Mouse (Mus musculus): ENCODE measurements at regions not wholly inside any gene's neighbourhood (a gene's known extent, or its start where the extent isn't known, plus 50 kb on each side); places are given as distances from the start of the nearest gene placed in this dataset.

DNA sequence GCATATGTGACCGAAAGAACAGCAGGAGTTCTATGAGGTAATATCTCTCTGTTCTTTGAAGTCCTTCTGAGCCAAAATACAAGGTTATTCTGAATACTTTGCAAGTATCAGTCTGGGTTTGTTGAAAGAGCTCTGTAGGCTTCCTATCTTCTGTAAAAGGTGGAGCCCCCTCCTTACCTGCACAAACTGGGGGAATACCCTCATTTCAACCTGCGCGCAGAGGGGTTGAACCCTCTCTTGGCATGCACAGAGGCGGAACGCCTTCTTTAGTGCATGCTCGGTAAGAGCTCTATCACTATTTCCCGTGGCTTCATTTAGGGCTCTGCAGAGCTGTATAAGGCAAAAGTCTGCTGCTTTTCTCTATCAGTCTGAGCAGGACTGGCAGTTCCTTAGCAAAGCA lies 113.0 kb upstream of the Klf3 start:
- Histone ChIP-seq H3K4me1 (ENCODE audit: control insufficient read depth, insufficient read depth, low read length) (peaks cover 1% of the 10 kb centered on the region), H3K27me3 (ENCODE audit: control insufficient read depth, insufficient read depth, low read length, poor library complexity, severe bottlenecking) (no peaks in the 10 kb centered on the region), H3K4me3 (ENCODE audit: low read depth, low read length) (no peak overlapping the region), H3K27ac (ENCODE audit: insufficient read depth, low read length) (no peak overlapping the region), H3K9ac (ENCODE audit: low read depth, poor library complexity, severe bottlenecking) (no peak overlapping the region), H3K36me3 (ENCODE audit: control insufficient read depth, insufficient read depth, low read length, poor library complexity, severe bottlenecking) (no peaks in the 10 kb centered on the region), H3K9me3 (replicated peaks; ENCODE audit: control insufficient read depth, insufficient read depth, low read length, poor library complexity, severe bottlenecking) (no peaks in the 10 kb centered on the region; the same call in 1 of the 2 replicates)
- TF ChIP-seq CTCF (IDR thresholded peaks at IDR 0.05; ENCODE audit: low read depth, low read length) (no peak), POLR2A (IDR thresholded peaks at IDR 0.05; ENCODE audit: insufficient read depth, low read length) (no peak), EP300 (IDR thresholded peaks at IDR 0.05; ENCODE audit: insufficient read depth, low read depth, low read length) (no peak)

DNA sequence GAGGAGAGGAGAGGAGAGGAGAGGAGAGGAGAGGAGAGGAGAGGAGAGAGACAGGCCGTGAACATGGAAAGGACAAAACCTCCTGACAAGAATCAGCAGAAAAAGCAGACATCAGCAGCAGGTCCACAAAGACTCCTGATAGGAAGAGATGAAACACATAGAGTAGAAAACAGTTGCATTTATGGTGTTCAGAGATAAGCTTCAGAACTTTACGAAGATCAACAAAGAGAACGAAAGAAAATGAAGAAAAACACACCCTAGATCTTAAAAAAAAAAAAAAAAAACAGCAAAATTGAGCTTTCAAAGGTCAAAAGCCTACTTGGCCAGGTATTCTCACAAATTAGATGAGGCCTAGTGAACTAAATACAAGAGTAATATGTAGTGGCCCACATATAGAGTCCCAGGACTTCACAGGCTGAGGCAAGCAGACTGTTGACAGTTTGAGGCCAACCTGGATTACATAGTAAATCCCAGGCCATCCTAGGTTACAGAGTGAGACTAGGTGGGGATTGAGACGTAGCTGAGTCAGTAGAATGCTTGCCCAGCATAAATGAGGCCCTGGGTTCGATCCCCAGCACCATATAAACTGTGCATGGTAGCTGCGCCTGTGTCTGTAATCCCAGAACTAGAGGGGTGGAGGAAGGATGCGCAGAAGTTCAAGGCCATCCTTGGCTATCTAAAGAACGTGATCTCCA lies 111.6 kb upstream of the Klf3 start:
- Histone ChIP-seq H3K27ac (ENCODE audit: insufficient read depth, low read length) (no peak overlapping the region), H3K4me3 (ENCODE audit: low read depth, low read length) (no peak overlapping the region)
- TF ChIP-seq EP300 (IDR thresholded peaks at IDR 0.05; ENCODE audit: insufficient read depth, low read depth, low read length) = no peak

DNA sequence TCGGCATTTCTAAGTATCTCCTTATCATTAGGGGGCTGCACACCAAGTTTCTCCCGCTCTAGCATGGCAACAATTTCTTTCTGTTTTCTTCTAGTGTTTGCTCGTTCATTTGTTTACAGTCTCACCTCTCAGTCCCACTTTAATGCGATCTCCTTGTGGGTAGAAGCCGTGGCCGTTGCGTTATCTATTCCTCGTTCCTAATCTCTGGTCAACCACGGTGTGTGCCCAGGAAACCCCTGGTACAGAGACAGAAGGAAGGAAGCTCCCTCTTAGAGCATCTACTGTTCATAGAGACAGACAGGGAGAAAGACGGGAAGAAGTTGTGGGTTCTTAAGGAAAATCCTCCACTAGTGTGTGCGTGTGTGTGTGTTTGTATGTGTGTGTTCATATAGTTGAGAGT lies 110.9 kb upstream of the Klf3 start:
- Histone ChIP-seq H3K27me3 (ENCODE audit: control insufficient read depth, insufficient read depth, low read length, poor library complexity, severe bottlenecking) (no peaks in the 10 kb centered on the region), H3K27ac (ENCODE audit: insufficient read depth, low read length) (no peak overlapping the region), H3K9ac (ENCODE audit: low read depth, poor library complexity, severe bottlenecking) (no peak overlapping the region), H3K36me3 (ENCODE audit: control insufficient read depth, insufficient read depth, low read length, poor library complexity, severe bottlenecking) (no peaks in the 10 kb centered on the region), H3K4me1 (ENCODE audit: control insufficient read depth, insufficient read depth, low read length) (peaks cover 1% of the 10 kb centered on the region), H3K4me3 (ENCODE audit: low read depth, low read length) (no peak overlapping the region), H3K9me3 (replicated peaks; ENCODE audit: control insufficient read depth, insufficient read depth, low read length, poor library complexity, severe bottlenecking) (no peaks in the 10 kb centered on the region)
- TF ChIP-seq CTCF (IDR thresholded peaks at IDR 0.05; ENCODE audit: low read depth, low read length) (no peak), POLR2A (IDR thresholded peaks at IDR 0.05; ENCODE audit: insufficient read depth, low read length) (no peak), EP300 (IDR thresholded peaks at IDR 0.05; ENCODE audit: insufficient read depth, low read depth, low read length) (no peak)

More for the DNA sequence above, 111.6 kb upstream of the Klf3 start:
- no peaks in the 10 kb centered on the region for H3K27me3 ChIP-seq (ENCODE audit: control insufficient read depth, insufficient read depth, low read length, poor library complexity, severe bottlenecking)
- peaks cover 1% of the 10 kb centered on the region for H3K4me1 ChIP-seq (ENCODE audit: control insufficient read depth, insufficient read depth, low read length)
- no peak overlapping the region for H3K9ac ChIP-seq (ENCODE audit: low read depth, poor library complexity, severe bottlenecking)
- H3K36me3 ChIP-seq (ENCODE audit: control insufficient read depth, insufficient read depth, low read length, poor library complexity, severe bottlenecking) = no peaks in the 10 kb centered on the region
- H3K9me3 ChIP-seq (replicated peaks; ENCODE audit: control insufficient read depth, insufficient read depth, low read length, poor library complexity, severe bottlenecking) = no peaks in the 10 kb centered on the region; the same call in 1 of the 2 replicates

DNA sequence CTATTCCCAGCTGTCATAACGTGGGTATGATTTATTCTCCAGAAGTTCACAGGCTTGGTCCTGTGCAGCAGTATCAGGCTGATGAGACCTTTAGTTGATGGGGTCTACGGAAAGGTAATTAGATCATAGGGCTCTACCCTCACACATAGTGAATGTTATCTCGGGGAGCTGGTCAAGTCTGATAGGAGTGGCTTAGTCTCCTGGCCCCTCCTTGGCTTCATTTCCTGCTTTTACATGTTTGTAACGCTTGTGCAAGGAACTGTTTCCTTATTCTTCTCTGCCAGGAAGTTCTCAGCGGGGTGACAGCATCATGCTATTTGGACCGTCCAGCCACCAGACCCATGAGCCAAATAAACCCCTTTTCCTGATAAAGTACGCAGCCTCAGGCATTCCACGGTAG lies 109.6 kb upstream of the Klf3 start:
- Histone ChIP-seq H3K36me3 (ENCODE audit: control insufficient read depth, insufficient read depth, low read length, poor library complexity, severe bottlenecking) (no peaks in the 10 kb centered on the region), H3K9me3 (replicated peaks; ENCODE audit: control insufficient read depth, insufficient read depth, low read length, poor library complexity, severe bottlenecking) (no peaks in the 10 kb centered on the region), H3K4me1 (ENCODE audit: control insufficient read depth, insufficient read depth, low read length) (peaks cover 1% of the 10 kb centered on the region), H3K4me3 (ENCODE audit: low read depth, low read length) (no peak overlapping the region), H3K27me3 (ENCODE audit: control insufficient read depth, insufficient read depth, low read length, poor library complexity, severe bottlenecking) (no peaks in the 10 kb centered on the region), H3K9ac (ENCODE audit: low read depth, poor library complexity, severe bottlenecking) (no peak overlapping the region), H3K27ac (ENCODE audit: insufficient read depth, low read length) (no peak overlapping the region)
- no peak for TF ChIP-seq CTCF (IDR thresholded peaks at IDR 0.05; ENCODE audit: low read depth, low read length)
- no peak for TF ChIP-seq EP300 (IDR thresholded peaks at IDR 0.05; ENCODE audit: insufficient read depth, low read depth, low read length)

DNA sequence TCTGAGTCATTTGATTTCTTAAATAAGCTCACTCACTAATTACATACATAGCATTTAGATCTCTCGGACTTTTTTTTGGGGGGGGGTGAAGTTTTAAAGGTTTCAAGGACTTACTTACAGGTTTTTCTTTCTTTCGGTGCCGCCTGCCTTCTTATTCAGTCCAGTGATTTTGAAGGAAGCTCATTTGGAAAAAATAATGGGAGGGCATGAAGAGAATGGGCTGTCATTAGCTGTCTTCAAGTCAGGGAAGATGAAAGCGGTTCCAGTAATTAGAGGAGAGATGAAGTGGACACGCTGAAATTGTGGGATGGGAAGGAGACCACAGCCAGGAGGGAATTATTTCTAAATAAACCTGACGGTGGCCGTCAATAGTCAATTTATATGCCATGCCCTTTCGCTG lies 108.6 kb upstream of the Klf3 start:
- Histone ChIP-seq H3K4me1 (ENCODE audit: control insufficient read depth, insufficient read depth, low read length) (no peaks in the 10 kb centered on the region), H3K27me3 (ENCODE audit: control insufficient read depth, insufficient read depth, low read length, poor library complexity, severe bottlenecking) (no peaks in the 10 kb centered on the region), H3K4me3 (ENCODE audit: low read depth, low read length) (no peak overlapping the region), H3K9me3 (replicated peaks; ENCODE audit: control insufficient read depth, insufficient read depth, low read length, poor library complexity, severe bottlenecking) (no peaks in the 10 kb centered on the region), H3K27ac (ENCODE audit: insufficient read depth, low read length) (no peak overlapping the region), H3K36me3 (ENCODE audit: control insufficient read depth, insufficient read depth, low read length, poor library complexity, severe bottlenecking) (no peaks in the 10 kb centered on the region), H3K9ac (ENCODE audit: low read depth, poor library complexity, severe bottlenecking) (no peak overlapping the region)
- TF ChIP-seq POLR2A (IDR thresholded peaks at IDR 0.05; ENCODE audit: insufficient read depth, low read length) (no peak), CTCF (IDR thresholded peaks at IDR 0.05; ENCODE audit: low read depth, low read length) (no peak)

DNA sequence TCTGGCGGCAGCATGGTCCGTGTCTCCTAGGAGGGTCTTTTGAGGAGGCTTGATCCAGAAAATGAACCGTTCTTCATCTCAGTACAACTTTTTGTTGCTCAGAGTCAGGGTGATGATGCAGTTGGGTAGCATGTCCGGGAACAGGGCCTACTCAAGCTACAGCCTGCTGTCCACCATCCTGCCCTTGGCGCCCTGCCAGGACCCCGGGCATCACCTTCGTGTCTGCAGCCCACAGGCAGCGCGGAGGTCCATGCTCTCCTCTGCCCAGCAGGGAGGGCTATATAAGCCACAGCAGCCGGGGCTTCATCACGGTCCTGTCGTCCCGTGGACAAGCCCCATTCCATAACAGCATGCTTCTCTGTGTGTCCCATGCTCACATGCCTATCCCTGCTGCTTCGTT lies 107.1 kb upstream of the Klf3 start:
- TF ChIP-seq POLR2A (IDR thresholded peaks at IDR 0.05; ENCODE audit: insufficient read depth, low read length) = no peak
- no peak for TF ChIP-seq EP300 (IDR thresholded peaks at IDR 0.05; ENCODE audit: insufficient read depth, low read depth, low read length)
- no peak for TF ChIP-seq CTCF (IDR thresholded peaks at IDR 0.05; ENCODE audit: low read depth, low read length)
- no peak overlapping the region for H3K9ac ChIP-seq (ENCODE audit: low read depth, poor library complexity, severe bottlenecking)
- no peaks in the 10 kb centered on the region for H3K27me3 ChIP-seq (ENCODE audit: control insufficient read depth, insufficient read depth, low read length, poor library complexity, severe bottlenecking)
- no peaks in the 10 kb centered on the region for H3K36me3 ChIP-seq (ENCODE audit: control insufficient read depth, insufficient read depth, low read length, poor library complexity, severe bottlenecking)
- no peak overlapping the region for H3K4me3 ChIP-seq (ENCODE audit: low read depth, low read length)
- no peak overlapping the region for H3K27ac ChIP-seq (ENCODE audit: insufficient read depth, low read length)
- H3K4me1 ChIP-seq (ENCODE audit: control insufficient read depth, insufficient read depth, low read length) = peaks cover under 1% of the 10 kb centered on the region
- no peaks in the 10 kb centered on the region for H3K9me3 ChIP-seq (replicated peaks; ENCODE audit: control insufficient read depth, insufficient read depth, low read length, poor library complexity, severe bottlenecking)

Measured in ES-Bruce4 (cell line).